Mouse (Mus musculus): ENCODE results near the gene Akp3.

DNA sequence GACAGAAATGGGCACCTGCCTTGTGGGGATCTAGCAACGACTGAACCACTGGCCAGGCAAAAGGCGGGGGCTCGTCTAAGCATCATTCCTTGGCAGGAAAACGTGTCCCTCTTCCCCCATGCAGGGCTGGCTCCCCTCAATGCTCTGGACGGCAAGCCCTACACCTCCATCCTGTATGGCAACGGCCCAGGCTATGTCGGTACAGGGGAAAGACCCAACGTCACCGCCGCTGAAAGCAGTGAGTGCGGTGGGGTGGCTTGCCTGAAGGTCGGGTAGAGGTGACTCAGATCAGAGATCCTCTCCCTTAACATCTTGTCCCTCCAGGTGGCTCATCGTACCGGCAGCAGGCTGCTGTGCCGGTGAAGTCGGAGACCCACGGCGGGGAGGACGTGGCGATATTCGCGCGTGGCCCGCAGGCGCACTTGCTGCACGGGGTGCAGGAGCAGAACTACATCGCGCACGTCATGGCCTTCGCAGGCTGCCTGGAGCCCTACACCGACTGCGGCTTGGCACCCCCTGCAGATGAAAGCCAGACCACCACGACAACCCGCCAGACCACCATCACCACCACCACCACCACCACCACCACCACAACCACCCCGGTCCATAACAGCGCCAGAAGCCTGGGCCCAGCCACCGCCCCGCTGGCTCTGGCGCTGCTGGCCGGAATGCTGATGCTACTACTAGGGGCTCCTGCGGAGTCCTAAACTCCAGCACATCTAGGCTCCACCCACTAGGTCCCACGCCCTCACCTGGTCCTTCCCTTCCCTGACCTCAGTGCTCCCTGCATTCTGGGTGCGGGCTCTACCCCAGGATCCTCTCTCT is 2.6 kb downstream of the Akp3 start:
- TF ChIP-seq GATA1 (IDR thresholded peaks at IDR 0.05; ENCODE audit: borderline replicate concordance, low read length) (no peak), TAL1 (conservative IDR thresholded peaks at IDR 0.05; ENCODE audit: low read depth, low read length) (no peak), CTCF (IDR thresholded peaks at IDR 0.05; ENCODE audit: low read depth, low read length) (no peak)

Data from G1E (cell line).